Mouse (Mus musculus) large intestine, adult 2 months (tissue): ENCODE results near the gene Rorb. TPM values are rescaled to one million over a fixed set of nuclear protein-coding genes. Genes with fewer than 3 reads are reported as not detected.

ENCODE experiments used
- DNase-seq: peaks from one replicate; pipeline ENCODE4 v3.0.0-alpha.2; 2012; ENCODE audit warnings: low read depth, low spot score
- WGBS: fragments of 180-500 bp; shearing (Covaris S2); methylation state at CpG from one replicate; pipeline ENCODE4 v1.1.7; 2018; 5-methylcytosine and 5-hydroxymethylcytosine counted together
- polyA plus RNA-seq: library from polyadenylated mRNA; depleted of rRNA; stranded (reverse); fragments of >200 nt; gene quantifications from 2 replicates; pipeline ENCODE4 v1.2.3, GENCODE M21; 2012; rRNA removed

The Rorb gene
- polyA plus RNA-seq, result 0.01 and 0.04 TPM in 2 replicates

DNA sequence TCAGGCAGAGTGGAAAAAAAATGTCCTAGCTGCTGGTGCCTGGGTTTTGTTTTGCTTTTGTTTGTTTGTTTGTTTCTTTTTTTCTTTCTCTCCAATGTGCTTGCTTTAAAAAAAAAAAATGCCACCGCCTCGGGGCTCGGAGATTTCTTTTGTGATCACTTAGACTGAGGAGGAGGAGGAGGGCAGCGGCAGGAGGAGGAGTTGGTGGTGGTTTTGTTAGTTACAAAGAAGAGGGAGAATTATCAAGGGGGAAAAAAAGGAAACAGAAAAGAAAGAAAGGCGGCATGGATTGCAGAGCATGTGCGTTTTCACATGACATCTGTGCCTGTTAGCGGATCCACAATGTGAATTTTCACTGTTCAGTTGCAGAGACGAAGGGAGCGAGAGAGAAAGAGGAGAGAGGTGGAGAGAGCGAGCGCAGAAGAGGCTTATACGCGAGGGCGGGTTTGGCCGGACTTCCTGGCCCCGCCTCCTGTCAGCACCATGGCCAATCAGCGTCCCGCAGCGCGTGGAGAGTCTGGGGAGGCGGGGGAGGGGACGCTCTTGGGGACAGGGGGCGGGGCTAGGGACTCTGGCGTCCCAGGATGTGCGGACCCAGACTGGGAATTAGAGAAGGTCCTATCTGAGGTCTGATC is at the start of gene Rorb:
Gene Rorb, minus strand, starts transcription at position 404 of the 635 bp plus-strand sequence.
- WGBS, result under 1% methylated on average over 25 of the region's 25 CpGs
- peak; percentile 70 for DNase-seq

DNA sequence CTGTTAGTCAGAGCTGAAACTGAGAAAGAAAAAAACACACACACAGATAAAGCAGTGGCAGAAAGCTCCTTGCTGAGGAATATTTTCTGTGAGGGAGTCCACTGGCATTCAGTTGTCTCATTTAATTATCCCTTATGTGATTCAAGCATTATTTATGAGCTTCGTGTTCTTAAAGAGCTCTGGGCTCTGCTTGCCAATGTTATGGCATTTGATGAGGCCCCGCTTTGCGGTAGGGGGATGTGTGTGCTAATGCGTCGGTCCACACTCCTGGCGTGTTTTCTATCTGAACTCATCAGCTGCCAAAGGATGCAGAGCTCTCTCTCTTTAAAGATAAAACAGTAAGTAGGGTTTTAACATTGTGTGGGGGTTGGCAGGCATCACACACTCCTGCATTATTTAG is 37.9 kb upstream of the Rorb start:
- no peak for DNase-seq
- 71% methylated on average over 6 of the region's 6 CpGs for WGBS

DNA sequence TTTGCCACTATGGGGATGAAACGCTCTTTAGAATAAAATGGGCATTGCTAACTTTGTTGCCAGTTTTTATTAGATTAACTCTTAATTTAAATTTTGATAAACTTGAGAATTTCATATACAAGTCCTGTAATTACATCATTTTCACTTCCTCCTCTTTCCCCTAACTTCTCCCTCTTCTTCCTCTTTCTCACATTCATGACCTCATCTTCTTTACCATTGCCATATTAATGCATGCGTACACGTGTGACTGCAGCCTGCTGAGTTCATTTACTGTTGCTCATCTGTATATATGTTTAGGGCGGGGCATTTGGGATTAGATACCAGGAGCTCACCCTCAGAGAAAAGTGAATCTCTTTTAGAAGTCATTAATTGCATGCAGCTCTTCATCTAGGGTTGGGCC is 33.5 kb upstream of the Rorb start:
- DNase-seq, result no peak
- WGBS, result 83% methylated on average over 4 of the region's 4 CpGs

DNA sequence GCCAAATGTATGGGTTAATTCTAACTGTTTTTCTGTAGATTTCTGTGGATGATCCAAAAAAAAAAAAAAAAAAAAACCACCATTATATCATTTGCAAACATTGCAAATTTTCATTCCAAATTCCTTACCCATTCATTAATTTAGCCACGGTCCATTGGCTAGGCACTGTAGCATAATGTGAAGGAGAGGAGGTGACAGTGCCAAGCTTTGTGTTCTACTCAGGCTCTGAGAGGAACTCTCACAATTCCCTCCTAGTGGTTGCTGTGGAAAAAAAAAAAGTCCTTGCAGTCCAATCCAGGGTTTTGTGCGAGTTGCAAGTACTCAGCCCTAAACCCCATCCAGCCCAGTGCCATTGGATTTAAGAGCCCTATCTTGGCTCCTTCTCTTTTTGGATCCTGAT is 25.9 kb upstream of the Rorb start:
- 72% methylated on average over 2 of the region's 2 CpGs for WGBS
- no peak for DNase-seq

- WGBS, result 33% methylated on average over 2 of the region's 2 CpGs
- peak; percentile 25 for DNase-seq
Observed at GRCm38 (mm10) chr19:19135838-19136237, 24.8 kb upstream of the Rorb start.

DNA sequence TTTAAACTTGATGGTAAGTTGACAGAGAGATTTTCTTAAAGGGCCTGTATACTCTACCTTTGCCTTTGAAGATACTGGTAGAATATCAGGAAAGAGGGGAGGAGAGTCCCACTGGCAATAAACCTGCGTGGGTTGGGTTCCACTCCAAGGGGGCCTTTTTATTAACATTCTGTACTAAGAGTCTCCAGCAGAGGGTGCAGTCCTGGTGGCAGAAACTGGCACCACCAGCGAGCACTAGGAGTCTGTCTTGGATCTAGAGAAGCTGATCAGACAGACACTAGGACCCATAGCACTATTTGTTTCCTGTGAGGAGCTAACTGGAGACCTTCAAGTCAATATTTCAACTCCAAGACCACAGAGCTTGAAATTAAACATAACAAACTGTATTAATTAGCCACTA is 11.3 kb upstream of the Rorb start:
- WGBS, result 15% methylated on average over 2 of the region's 2 CpGs
- DNase-seq, result no peak

GRCm38 (mm10) chr19:19112180-19112579 is 1.2 kb upstream of the Rorb start:
- 34% methylated on average over 4 of the region's 4 CpGs for WGBS

DNA sequence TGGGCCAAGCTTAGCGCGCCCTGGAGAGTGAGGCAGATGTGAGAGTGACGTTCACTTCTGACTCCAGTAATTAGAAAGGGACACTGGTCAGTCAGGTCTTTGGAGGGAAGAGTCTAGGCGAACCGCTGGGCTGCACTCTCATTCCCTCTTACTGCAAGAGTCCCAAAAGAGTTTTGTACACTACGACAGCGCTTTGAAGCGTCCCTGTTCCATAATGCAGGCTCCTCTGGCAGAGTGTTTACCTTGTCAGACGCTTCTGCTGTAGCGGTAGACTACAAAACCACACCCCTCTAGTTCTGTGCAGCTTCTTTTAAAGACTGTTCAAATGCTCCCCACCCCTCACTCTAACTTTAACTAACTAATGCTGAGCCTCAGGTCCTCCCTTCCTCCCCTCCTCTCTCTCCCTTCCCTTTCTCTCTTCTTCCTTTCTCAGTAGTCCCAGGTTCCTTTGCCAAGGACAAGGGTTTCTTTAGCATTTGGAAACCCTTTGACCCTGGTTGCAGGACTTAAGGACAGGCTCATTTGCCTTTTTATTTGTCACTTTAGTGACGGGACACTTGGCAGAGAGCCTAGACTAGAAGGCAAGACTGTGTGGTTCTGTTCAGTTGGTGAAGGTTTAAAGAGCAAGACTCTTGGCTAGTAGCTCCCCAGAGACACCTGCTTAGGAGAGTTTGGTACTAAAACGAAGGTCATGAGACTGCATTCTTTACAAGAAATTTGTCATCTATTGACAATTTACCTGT is 603 bp upstream of the Rorb start:
- peak; percentile 62 for DNase-seq
- 2% methylated on average over 12 of the region's 12 CpGs for WGBS

More at GRCm38 (mm10) chr19:19112180-19112579, 1.2 kb upstream of the Rorb start:
- DNase-seq, result no peak

DNA sequence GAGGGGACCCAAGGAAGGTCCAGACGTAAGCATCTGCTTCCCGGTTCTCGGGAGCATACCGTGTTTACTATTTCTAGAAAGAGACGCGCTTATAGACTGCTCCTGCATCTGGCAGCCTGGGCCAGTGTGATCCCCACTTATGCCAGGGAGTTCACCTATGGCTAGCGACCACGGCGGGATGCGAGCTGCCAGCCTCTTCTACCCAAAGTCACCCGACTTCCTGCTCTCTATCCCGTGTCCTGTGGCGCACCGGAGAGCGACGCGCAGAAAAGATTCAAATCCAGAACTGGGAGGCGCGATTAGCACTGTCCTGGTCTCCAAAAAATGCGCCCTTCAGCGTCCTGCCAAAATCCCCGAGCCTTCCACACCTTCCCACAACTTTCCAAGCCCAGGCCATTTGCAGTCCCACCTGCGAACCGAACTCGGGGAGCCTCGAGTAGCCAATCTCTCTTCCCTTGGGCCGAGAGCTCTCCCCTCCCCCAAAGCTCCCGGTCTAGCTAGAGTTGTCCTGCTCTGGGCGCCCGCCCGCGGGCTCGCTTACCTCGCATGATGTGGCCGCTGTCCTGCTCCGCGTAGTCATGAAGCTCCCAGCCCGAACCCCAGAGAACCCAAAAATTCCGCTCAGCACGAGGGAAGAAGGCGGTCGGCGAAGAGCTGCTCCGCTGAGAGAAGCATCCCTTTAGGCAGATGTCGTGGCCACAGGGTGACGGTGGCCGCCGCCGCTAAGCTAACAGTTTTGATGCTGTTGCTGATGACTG is 806 bp downstream of the Rorb start:
- DNase-seq, result no peak
- 3% methylated on average over 49 of the region's 49 CpGs for WGBS

DNA sequence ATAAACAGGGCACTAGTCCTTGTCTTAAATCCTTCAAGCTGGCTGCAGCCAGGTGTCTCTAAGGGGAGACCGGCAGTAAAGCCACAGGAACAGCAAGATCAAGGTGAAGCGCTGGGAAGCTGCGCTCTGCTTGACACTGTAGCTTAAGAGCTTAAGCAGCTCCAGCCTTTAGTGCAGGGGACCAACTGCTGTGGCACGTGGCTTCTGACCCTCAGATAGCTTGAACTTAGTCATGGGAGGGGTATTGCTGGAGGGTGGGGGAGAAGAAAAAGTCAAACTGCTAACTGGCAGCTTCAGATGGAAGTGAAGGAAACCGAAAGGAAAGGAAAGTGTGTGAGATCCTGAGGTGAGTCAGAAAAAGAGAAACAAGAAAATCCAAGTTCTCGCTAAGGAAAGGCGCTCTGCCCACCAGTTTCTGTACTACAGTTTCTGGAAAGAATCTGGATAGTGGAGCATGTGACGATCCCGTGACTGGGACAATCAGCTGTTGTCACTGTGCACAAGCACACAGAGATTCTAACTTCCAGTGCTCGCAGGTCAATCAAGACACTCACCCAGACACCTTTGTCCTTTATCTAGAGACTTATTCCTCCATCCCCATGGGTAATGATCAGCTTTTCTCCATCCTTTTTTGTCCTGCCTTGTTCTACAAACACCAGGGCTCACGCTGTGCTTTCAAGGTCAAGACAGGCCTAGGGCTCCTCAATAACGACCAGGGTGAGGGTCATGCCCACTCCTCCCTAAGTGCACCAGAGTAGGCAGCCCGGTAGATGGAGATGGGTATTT is 2.2 kb downstream of the Rorb start:
- no peak for DNase-seq

DNA sequence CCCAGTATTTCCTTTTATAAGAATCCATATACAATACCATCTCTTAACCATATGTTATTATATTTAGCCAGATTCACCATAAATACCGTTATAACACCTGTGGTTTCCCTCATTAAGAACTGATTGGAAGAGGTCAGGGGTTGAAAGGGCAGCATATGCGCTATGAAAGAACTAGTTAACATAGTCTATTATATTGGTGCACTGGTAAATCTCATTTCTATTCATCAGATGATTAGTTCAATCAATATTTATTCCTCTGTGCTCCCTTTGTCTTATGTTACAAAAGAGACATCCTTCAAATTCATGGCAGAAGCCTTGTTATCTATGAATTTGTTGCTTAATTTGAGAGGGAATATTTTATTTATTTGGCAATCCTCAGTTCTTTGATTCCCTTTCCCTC is 6.4 kb downstream of the Rorb start:
- WGBS, result 80% methylated on average over 2 of the region's 2 CpGs
- DNase-seq, result no peak

More for the DNA sequence above, 2.2 kb downstream of the Rorb start:
- WGBS, result 69% methylated on average over 13 of the region's 13 CpGs

GRCm38 (mm10) chr19:19097149-19097548 is 13.8 kb downstream of the Rorb start:
- 49% methylated on average over 6 of the region's 6 CpGs for WGBS
- no peak for DNase-seq

- DNase-seq, result no peak
- 83% methylated on average over 7 of the region's 7 CpGs for WGBS
Observed at GRCm38 (mm10) chr19:19089427-19089826, 21.6 kb downstream of the Rorb start.

DNA sequence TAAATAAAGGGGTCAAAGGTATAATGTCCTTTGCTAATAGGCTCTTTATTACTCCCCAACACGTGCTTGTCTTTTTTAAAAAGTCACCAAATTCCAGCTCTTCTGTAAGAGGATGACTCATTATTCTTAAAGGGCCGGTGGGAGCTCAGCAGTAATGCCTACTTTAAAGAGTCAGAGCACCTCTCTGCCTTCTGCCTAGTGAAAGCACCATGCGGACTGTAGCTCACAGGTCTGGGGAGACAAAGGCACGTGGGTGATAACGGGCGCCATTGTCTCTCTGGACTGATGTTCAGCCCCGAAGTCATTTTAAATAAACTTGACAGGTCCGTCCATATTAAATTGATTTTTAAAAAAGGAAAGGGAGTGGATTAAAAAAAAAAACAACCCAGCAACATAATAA is 33.1 kb downstream of the Rorb start:
- WGBS, result 66% methylated on average over 8 of the region's 8 CpGs
- DNase-seq, result no peak

GRCm38 (mm10) chr19:19074756-19075155 is 36.2 kb downstream of the Rorb start:
- WGBS, result 79% methylated on average over 6 of the region's 6 CpGs
- no peak for DNase-seq

DNA sequence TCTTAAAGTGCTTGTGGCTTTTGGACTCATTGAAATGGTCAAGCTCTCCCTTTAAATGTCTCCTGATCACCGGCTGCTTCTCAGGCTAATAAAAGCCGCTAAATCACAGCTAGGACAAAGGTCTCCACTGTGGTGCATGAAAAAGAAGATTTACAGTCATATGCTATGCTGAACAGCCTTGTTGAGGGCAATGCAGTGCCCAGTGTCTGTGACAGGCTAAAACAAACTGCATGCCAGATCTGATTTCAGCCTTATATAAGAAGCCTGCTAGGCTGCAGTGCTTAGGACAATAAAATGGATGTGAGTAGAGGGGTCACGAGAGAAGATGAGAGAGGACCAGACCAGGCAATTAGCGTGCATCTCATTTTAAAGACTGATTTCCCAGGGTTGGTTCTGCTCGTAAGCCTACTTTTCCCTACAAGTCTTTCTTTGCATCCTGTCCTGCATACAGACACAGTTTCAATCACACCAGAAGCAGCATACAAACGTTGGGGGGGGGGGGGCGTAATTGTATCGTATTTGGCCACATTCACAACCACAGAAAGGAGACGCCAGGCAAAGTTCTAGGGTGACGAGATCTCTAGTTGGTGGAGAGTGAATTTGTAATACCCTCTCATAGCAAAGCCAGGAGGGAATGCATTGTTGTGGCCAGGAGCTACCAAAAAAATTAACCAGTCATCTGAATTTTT is 52.1 kb downstream of the Rorb start:
- WGBS, result 42% methylated on average over 10 of the region's 10 CpGs
- no peak for DNase-seq

- DNase-seq, result no peak
- 80% methylated on average over 8 of the region's 8 CpGs for WGBS
Observed at GRCm38 (mm10) chr19:19058201-19058600, 52.8 kb downstream of the Rorb start.

- 24% methylated on average over 2 of the region's 2 CpGs for WGBS
Observed at GRCm38 (mm10) chr19:19043138-19043537, 67.9 kb downstream of the Rorb start.

GRCm38 (mm10) chr19:19040800-19041199 is 70.2 kb downstream of the Rorb start:
- 39% methylated on average over 2 of the region's 2 CpGs for WGBS

More at GRCm38 (mm10) chr19:19043138-19043537, 67.9 kb downstream of the Rorb start:
- DNase-seq, result no peak

More at GRCm38 (mm10) chr19:19040800-19041199, 70.2 kb downstream of the Rorb start:
- no peak for DNase-seq
